Mouse (Mus musculus) frontal cortex, postnatal 36 days (tissue): ENCODE measurements around the gene Itpkb.

ENCODE experiments used
- DNase-seq, 2 experiments: peaks; one replicate each; pipeline ENCODE4 v3.0.0; 2022; ENCODE audit warnings: low spot score in 2 of 2

Itpkb gene

GRCm38 (mm10) chr1:180314641-180315040 lies 15.6 kb upstream of the Itpkb start:
- no peak for DNase-seq

- DNase-seq: no peak
Measured at GRCm38 (mm10) chr1:180315127-180315526, 15.2 kb upstream of the Itpkb start.

DNA sequence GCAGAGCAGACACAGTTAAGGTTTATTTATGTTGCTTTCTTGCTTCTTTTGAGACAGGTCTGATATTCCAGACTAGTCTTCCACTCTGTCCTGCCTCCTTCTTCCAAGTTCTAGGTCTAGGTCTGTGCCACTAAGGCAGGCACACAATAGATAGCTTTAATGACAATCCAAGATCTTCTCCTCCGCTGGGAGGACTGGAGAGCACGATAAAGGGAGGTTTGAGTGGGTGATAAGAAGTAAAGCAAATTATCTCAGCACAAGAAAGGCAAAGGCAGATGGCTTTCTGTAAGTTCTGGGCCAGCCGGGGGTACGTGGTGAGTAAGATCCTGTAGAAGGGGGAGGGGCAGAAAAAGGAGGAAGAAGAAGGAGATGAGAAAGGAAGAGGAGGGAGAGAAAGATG lies 12.8 kb upstream of the Itpkb start:
- no peak for DNase-seq

DNA sequence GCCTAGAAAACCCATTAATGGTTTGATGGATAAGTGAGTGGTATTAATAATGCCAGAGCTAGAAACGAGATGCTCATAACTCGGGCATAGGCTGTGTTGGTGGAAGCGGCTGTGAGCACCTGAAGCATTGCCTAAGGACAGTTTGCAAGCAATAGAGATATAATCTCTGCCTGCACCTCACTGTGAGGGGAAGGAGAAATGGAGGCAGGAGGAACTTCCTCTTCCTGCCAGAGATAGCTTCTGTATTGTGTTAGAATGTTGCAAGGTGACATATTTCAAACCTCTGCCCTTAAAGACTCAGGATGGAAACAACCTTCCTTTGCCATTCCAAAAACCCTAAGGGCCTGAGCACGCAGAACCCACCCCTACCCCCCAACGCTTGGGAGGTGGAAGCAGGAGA lies 11.9 kb upstream of the Itpkb start:
- no peak for DNase-seq

DNA sequence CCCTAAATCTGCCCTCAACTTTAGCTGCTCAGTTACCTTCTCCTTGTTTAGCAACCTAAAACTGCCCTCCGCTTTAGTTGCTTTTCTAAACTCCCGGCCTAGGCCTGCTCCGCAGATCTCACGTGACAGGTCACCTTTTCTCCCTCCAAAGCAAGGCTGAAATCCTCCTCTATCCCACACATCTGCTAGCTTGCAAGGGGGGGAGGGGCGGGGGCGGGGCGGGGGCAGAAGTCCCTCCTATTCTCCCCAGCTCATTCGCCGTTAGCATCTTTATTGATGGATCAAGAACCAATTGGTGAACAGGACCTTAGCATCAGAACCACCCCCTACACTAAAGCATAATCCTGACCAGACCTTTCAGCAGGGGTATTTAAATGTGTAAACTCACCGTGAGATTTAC lies 10.4 kb upstream of the Itpkb start:
- DNase-seq: no peak

GRCm38 (mm10) chr1:180322896-180323295 lies 7.4 kb upstream of the Itpkb start:
- no peak for DNase-seq

DNA sequence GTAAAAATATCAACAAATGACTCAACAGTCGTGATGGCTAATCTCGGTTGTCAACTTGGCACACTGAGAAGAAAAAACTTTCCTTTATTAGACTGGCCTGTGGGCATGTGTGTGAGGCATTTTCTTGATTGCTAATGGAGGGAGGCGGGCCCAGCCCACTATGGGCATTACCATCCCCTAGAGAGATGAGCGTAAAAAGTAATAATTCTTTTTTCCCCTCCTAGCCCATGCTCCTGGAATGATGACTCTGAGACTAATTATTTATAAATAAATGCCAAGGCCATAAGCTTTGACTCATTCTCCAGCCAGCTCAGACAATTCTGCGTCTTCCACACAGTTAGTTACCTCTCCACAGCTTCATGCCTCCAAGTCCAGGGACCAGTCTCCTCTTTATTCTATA lies 6.8 kb upstream of the Itpkb start:
- no peak for DNase-seq

- no peak for DNase-seq
Measured at GRCm38 (mm10) chr1:180324271-180324670, 6.0 kb upstream of the Itpkb start.

GRCm38 (mm10) chr1:180328794-180329665 lies 1.3 kb upstream of the Itpkb start:
- no peak for DNase-seq

GRCm38 (mm10) chr1:180329706-180330105 lies 579 bp upstream of the Itpkb start:
- DNase-seq: no peak

DNA sequence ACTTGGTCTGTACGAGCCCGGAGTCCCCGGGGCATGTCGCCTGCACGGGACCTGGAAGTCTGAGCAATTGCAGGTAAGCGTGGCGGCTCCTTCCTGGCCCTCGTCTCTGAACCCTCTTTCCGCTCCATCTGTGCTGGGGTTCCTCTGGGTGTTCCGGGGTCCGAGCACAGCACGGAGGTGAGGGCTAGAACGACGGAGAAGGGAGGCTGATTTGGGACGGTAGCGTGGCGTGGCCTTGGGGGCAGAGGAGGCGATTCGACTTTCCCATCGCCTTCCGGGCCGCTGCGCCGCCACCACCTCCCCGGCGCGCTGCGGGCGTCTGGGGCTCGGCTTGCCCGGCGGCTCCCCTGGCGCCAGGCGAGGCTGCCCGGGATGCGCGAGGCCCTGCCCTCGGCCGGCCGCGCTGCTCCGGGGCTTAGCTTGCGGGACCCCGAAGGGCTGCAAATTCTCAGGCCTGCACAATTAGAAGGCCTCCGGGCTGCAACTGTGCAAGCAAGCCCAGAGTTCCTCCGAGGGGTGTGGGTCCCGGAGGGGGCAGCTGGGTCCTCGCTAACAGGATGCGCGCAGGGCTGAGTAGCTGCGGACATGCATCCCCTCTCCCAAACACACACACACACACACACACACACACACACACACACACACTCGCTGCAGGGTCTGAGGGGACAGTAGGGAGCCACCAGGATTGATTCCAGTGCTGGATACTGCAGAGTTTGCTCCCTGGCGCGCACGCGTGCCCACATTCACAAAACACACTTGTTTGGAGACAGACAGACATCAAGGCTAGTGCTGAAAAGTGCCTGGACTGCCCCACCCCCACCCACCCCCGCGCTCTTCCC lies 641 bp downstream of the Itpkb start:
- DNase-seq: peak in 1 of 2 experiments; percentile 22

GRCm38 (mm10) chr1:180331546-180332075 lies 1.3 kb downstream of the Itpkb start:
- no peak for DNase-seq

GRCm38 (mm10) chr1:180332076-180332927 lies 2.0 kb downstream of the Itpkb start:
- DNase-seq: peak; percentile 55 to 61

DNA sequence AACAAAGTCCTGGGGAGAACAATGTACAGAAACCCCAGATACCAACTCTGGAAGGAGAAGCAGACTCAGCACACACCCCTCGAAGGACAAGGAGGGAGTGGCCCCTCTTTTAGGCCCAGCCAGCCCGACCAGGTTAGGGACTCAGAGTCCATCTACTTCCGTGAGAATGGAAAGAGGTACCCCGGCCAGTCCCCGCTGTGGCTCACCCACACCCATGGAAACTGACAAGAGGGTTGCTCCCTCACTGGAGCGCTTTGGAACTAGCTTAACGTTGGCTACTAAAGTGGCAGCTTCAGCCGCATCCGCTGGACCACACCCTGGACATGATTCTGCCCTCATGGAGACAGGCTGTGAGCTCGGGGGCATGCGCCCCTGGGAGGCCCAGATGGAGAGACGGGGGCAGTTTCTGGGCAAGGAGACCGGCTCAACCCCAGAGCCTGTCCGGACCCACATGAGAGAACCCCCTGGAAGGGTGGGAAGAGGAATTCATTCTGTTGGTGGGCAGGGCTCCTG lies 2.7 kb downstream of the Itpkb start:
- DNase-seq: no peak

DNA sequence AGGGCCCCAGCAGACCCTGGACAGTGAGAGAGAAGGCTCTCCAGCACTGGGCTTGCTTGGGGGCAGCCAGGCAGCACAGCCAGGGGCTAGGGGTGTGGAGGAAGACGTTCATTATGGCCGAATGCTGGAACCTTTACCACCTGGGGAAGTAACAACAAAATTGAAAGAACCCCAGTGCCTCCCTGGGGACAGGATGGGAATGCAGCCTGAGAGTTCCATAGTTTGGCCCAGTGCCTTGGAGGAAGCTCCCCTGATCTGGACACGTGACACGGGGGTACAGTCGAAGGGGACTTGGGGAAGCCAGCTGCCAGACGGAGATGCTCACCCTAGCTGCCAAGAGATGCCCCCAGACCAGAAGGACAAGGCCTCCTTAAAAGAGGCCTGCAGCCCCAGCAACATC lies 3.3 kb downstream of the Itpkb start:
- no peak for DNase-seq

DNA sequence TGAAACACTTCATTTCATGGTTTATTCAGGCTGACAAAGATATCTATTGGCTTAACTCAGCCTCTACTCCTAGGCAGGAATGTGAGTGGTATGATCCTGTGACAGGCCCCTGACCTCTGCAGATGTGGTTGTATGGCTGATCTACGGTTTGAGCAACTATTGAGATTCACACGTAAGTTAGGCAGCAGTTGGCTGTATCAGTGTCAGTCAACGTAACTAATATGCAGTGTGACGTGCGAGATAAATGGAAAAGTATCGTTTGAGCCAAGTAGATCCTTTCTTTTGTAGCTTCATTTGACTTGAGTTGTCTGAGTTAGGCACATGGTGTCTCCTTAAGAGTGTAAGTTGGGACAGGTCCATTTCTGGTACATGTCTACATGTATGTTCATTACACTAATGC lies 4.3 kb downstream of the Itpkb start:
- no peak for DNase-seq

- DNase-seq: no peak
Measured at GRCm38 (mm10) chr1:180335513-180336375, 5.5 kb downstream of the Itpkb start.

DNA sequence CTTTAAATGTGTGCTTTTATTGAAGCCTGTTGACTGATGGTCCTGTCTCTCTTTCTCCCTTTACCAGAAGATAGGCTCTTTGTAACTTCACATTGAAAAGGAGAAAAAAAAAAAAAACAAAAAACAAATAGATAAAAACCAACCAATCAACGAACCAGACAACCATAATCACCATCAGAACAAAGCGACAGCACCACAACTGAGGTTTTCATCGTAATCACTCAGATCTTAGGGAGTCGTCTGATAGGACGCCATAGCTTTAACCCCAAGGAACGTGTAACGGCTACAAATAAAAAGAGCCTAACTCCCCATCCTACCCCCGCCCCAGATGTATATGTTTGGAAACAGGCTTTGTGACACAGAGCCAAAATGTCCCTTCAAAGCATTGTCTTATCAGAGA lies 8.1 kb downstream of the Itpkb start:
- no peak for DNase-seq

DNA sequence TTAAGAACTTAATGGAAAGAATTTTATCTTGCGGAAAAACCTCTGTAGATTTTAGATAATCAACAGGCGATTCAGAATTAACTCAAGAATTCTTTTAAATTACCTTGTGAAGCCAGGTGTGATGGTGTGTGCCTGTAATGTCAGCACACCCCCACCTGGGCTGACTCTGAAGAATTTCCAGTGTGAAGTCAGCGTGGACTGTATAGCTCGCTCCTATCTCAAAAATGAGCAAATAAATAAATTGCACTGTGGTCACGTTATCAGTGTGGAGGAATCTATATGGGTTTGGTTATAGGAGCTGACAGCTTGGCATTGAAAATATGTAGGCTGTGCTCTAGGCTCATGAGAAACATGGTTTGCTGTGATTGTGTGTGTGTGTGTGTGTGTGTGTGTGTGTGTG lies 8.9 kb downstream of the Itpkb start:
- no peak for DNase-seq

GRCm38 (mm10) chr1:180342944-180343343 lies 12.7 kb downstream of the Itpkb start:
- no peak for DNase-seq
